Mouse (Mus musculus) lung, postnatal 0 days (tissue): ENCODE measurements around the gene Tcp11.

ENCODE experiments used
- CTCF ChIP-seq: IDR thresholded peaks from 2 replicates; pipeline ENCODE4 v1.5.1; 2016; ENCODE audit warnings: antibody characterized with exemption, mild to moderate bottlenecking
- EP300 ChIP-seq: IDR thresholded peaks from 2 replicates; pipeline ENCODE4 v1.6.1; 2016; ENCODE audit warnings: antibody characterized with exemption, mild to moderate bottlenecking, control low read depth

DNA sequence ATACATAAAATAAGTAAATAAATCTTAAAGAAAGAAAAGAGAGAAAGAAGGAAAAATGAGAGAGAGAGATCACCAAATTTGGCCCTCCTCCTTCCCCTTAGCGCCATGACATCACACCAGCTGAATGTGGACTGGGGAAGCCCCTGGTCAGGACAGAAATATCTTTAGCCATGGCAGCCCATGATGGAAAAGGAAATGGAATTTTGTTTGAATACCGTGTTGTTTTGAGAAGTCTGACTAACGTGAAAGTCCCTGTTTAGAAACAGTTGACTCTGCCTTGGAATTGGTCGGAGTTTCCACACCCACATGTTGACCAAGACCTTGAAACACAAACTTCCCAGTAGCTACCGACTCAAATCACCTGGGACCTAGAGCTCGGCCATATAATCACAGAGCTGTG is 24.0 kb upstream of the Tcp11 start:
- TF ChIP-seq CTCF (no peak), EP300 (no peak)
